Mouse (Mus musculus) stomach, embryonic 15.5 days (tissue): ENCODE measurements around the gene Kank3. TPM values are rescaled to one million over a fixed set of nuclear protein-coding genes. Genes with fewer than 3 reads are reported as not detected.

Experiments used
- polyA plus RNA-seq: library from polyadenylated mRNA; unstranded; fragments of >200 nt; fragmentation: Nextera tagmentation; extraction: Ambion mirVana; gene quantifications from 2 replicates; pipeline ENCODE4 v1.2.1, GENCODE M21; 2015

The Kank3 gene
- polyA plus RNA-seq, 1 experiment from 2014 or later: 31.5 TPM

Other genes starting within 250 kb of the Kank3 start
- 35.5 and 38.1 TPM in 2 replicates for gene Zfp414, start 181.4 kb upstream of the Kank3 start, polyA plus RNA-seq
- 1.1 and 1.4 TPM in 2 replicates for gene Pram1, start 172.5 kb upstream of the Kank3 start, polyA plus RNA-seq
- gene Hnrnpm, start 123.7 kb upstream of the Kank3 start, polyA plus RNA-seq: 248 and 307 TPM in 2 replicates
- gene March2, start 91.8 kb upstream of the Kank3 start, polyA plus RNA-seq: 59.8 and 70.8 TPM in 2 replicates
- 249 and 270 TPM in 2 replicates for gene Rab11b, start 50.0 kb upstream of the Kank3 start, polyA plus RNA-seq
- 22.6 and 24.7 TPM in 2 replicates for gene Angptl4, start 28.7 kb upstream of the Kank3 start, polyA plus RNA-seq
- 888 and 917 TPM in 2 replicates for gene Rps28, start 14.0 kb downstream of the Kank3 start, polyA plus RNA-seq
- 459 and 493 TPM in 2 replicates for gene Ndufa7, start 14.1 kb downstream of the Kank3 start, polyA plus RNA-seq
- 59.1 and 62.6 TPM in 2 replicates for gene Cd320, start 32.6 kb downstream of the Kank3 start, polyA plus RNA-seq
- gene Gm7029, start 63.3 kb downstream of the Kank3 start, polyA plus RNA-seq: not detected in 2 replicates
- gene Kifc1, start 80.1 kb downstream of the Kank3 start, polyA plus RNA-seq: 7.7 and 7.9 TPM in 2 replicates
- gene Platr17, start 94.6 kb downstream of the Kank3 start, polyA plus RNA-seq: 0.95 and 1.1 TPM in 2 replicates
- 39.1 and 41.5 TPM in 2 replicates for gene Daxx, start 98.9 kb downstream of the Kank3 start, polyA plus RNA-seq
- gene Tapbp, start 105.4 kb downstream of the Kank3 start, polyA plus RNA-seq: 47.3 and 50.1 TPM in 2 replicates
- 15.4 and 16.6 TPM in 2 replicates for gene Zbtb22, start 105.4 kb downstream of the Kank3 start, polyA plus RNA-seq
- gene Rgl2, start 119.0 kb downstream of the Kank3 start, polyA plus RNA-seq: 38.5 and 43.6 TPM in 2 replicates
- 155 and 159 TPM in 2 replicates for gene Pfdn6, start 129.8 kb downstream of the Kank3 start, polyA plus RNA-seq
- 36.1 and 40.6 TPM in 2 replicates for gene Wdr46, start 130.1 kb downstream of the Kank3 start, polyA plus RNA-seq
- 7.5 and 8.2 TPM in 2 replicates for gene B3galt4, start 141.0 kb downstream of the Kank3 start, polyA plus RNA-seq
- gene Vps52, start 145.3 kb downstream of the Kank3 start, polyA plus RNA-seq: 42.4 and 49.2 TPM in 2 replicates
- 1,803 TPM in 2 replicates for gene Rps18, start 145.5 kb downstream of the Kank3 start, polyA plus RNA-seq
- gene H2-K1, start 189.8 kb downstream of the Kank3 start, polyA plus RNA-seq: 112 and 124 TPM in 2 replicates
- 19.3 and 21.0 TPM in 2 replicates for gene Ring1, start 214.2 kb downstream of the Kank3 start, polyA plus RNA-seq
- 50.8 and 58.4 TPM in 2 replicates for gene H2-Ke6, start 217.5 kb downstream of the Kank3 start, polyA plus RNA-seq
- gene Slc39a7, start 221.2 kb downstream of the Kank3 start, polyA plus RNA-seq: 169 and 199 TPM in 2 replicates
- 43.6 and 45.0 TPM in 2 replicates for gene Rxrb, start 221.3 kb downstream of the Kank3 start, polyA plus RNA-seq
- gene Col11a2, start 228.9 kb downstream of the Kank3 start, polyA plus RNA-seq: 1.3 and 1.5 TPM in 2 replicates